Mouse (Mus musculus) spleen, postnatal 4 days (tissue): ENCODE results near the gene Tubb4a.
"Not testable (repeated sequence)": the region's sequence is repeated elsewhere in the genome, so short reads cannot be mapped to it uniquely, and the experiment has no call there.

ENCODE experiments used
- DNase-seq, 2 experiments: peaks; one replicate each; pipeline ENCODE4 v3.0.0; 2022; ENCODE audit warnings: low spot score in 2 of 2

Gene Tubb4a

DNA sequence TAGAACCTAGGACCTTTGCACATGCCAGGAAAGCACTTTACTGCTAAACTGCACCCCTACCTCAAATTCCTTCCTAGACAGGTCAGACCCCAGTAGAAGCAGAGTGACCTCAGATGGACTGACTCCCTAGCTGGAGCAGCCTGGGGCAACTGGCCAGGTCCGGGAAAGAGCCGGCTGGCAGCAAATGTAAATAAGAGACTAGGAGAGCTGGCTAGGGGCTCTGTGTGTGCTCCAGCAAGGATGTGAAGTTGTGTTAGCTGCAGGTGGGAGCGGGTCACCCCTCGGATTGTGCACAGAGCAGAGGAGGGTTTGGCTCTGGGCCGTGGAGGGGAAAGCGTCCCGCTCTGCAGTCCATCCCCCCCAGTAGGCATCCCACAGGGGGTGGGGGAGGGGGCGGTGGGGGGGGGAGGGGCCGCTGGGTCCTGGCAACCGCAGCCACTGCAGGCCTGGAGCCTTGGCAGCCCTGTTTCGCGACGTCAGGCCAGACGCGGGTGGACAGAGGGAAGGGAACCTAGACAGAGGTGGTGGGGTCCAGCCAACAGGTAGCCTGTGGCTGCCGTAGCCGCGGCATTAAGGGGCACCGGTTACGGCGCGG, 28.6 kb downstream of the Tubb4a start, which contains the start of gene Crb3:
Crb3 (plus strand) TSS at position 215 of the 595 bp plus-strand sequence.
- DNase-seq, result no peak

- DNase-seq, result no peak
Measured at GRCm38 (mm10) chr17:57056246-57056645, 31.3 kb downstream of the Tubb4a start.

DNA sequence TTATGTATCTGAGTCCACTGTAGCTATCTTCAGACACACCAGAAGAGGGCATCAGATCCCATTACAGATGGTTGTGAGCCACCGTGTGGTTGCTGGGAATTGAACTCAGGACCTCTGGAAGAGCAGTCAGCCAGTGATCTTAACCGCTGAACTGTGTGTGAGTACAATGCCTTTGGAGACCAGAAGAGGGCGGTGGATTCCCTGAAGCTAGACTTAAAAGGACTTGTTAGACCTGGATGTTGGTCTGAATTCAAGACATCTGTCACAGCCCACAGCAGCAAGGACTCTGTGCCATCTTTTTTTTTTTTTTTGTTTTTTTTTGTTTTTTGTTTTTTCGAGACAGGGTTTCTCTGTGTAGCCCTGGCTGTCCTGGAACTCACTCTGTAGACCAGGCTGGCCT, 35.9 kb downstream of the Tubb4a start:
- DNase-seq, result not testable (repeated sequence)

DNA sequence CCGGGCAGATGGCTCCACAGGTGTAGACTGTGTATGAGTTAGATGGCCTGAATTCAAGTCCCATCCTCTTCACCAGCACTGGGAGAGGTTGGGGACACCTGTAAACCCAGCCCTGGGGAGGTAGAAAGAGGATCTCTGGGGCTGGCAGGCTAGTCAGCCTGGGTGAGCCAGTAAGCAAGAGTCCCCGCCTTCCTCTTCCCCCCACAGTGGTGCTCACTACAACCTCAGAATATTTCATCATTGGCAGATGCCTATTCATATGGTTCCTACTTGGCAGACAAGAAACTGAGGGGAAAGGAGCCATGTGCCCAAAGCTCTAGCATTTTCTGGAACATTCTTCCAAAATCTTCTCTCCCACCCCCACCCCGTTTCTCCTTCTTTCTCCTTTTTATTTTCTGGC, 38.8 kb downstream of the Tubb4a start:
- DNase-seq, result no peak

- no peak for DNase-seq
Measured at GRCm38 (mm10) chr17:57047406-57047805, 40.2 kb downstream of the Tubb4a start.

GRCm38 (mm10) chr17:57041554-57041953, 46.0 kb downstream of the Tubb4a start, which contains the start of gene Slc25a41:
TSS of gene Slc25a41 (minus strand) at chr17:57041654.
- DNase-seq, result no peak

- DNase-seq, result no peak
Measured at GRCm38 (mm10) chr17:57038978-57039377, 48.6 kb downstream of the Tubb4a start.

- DNase-seq, result no peak
Measured at GRCm38 (mm10) chr17:57032854-57033253, 54.7 kb downstream of the Tubb4a start.

DNA sequence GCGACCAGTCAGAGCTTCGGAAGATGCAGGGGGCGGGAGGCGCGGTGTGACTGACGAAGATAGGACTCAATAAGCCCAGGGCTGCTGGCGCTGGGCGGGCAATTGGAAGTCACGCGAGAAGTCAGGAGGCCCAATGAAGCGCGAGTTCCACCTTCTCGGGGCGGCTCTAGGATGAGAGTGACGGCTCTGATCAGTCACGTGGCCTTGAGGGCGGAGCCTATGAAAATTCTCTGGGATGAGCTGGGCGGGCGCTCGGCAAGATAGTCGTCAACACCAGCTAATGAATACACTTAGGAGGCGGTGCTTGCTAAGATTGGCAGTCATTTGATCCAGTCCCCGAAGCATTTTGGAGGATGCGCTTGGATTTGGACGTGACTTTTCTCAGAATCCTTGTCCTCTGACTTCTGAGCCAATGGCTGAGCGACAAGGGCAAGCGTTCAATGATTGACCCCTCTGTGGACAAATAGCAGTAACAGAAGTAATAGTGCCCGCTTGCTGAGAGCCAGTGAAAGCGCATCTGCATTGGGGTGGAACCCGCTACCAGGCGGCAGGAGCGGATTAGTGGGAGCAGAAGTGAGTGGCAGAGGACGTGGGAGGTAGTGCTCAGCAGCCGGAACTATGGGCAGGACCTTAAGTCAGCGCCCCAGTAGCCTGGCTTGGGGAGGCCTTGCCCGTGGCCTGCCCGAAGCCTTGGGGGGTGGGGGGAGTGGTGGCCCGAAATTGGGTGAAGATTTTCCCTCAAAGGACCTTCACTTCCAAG, 55.7 kb downstream of the Tubb4a start:
- peak; percentile 97 to 99 for DNase-seq

DNA sequence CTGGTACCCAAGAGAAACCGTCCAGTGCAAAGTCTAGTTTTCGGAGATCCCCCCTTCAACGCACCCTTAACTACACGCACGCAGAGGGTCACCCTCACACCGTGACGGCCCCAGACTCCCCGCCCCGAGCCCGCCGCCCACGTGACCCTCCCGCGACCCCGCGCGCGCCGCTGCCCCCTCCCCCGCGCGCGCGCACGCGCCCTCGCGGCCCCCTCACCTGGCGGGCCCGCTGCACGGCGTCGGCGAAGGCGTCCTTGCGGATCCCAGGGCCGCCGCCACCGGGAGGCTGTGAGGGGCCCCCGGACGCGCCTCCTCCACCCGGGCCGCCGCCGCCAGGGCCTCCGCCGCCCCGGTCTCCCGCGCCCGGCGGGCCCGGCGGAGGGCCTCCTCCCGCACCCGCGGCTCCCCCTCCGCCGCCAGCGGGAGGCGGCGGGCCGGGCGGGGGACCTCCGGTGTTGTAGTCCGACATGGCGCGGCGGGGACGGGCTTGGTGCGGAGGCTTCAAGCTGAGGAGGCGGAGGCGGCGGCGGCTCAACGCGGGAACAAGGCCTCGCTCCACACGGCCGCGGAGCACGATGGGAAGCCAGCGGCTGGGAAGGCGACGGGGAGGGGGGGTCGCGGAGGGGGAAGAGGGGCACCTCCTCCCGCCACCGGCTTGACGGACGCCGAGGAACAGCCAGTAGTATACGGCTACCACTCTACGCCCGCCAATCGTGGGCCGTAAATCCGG, 56.5 kb downstream of the Tubb4a start, which contains the start of gene Khsrp:
Khsrp (minus strand) TSS at position 592 of the 730 bp plus-strand sequence.
- DNase-seq, result peak; percentile 43 to 82
